Mouse (Mus musculus) limb, embryonic 12.5 days (tissue): ENCODE data around the gene Opa1. TPM values are rescaled to one million over a fixed set of nuclear protein-coding genes. Genes with fewer than 3 reads are reported as not detected.

ENCODE experiments used
- ATAC-seq: fragments of 200-750 bp; cut with Nextera tagmentation; 2 replicates; pipeline ENCODE4 v1.8.0; 2017; ENCODE audit warnings: low read depth, moderate TSS enrichment; ENCODE audit not compliant: insufficient number of reproducible peaks, insufficient read depth, low FRiP score, low TSS enrichment
- H3K27ac ChIP-seq: fragments of 300-500 bp; sonication (generic); 2 replicates; pipeline ENCODE4 v1.5.1; 2016; ENCODE audit warnings: mild to moderate bottlenecking, moderate library complexity
- H3K27me3 ChIP-seq: fragments of 300-500 bp; sonication (generic); 2 replicates; pipeline ENCODE4 v1.6.1; 2016; ENCODE audit warnings: mild to moderate bottlenecking, moderate library complexity
- H3K36me3 ChIP-seq: fragments of 300-500 bp; sonication (generic); 2 replicates; pipeline ENCODE4 v1.6.1; 2016; ENCODE audit warnings: mild to moderate bottlenecking, moderate library complexity
- H3K4me1 ChIP-seq: fragments of 300-500 bp; sonication (generic); replicated peaks from 2 replicates; pipeline ENCODE4 v1.6.1; 2016
- H3K4me2 ChIP-seq: fragments of 300-500 bp; sonication (generic); 2 replicates; pipeline ENCODE4 v1.6.1; 2016; ENCODE audit warnings: mild to moderate bottlenecking, moderate library complexity
- H3K4me3 ChIP-seq: fragments of 300-500 bp; sonication (generic); replicated peaks from 2 replicates; pipeline ENCODE4 v1.5.1; 2016; ENCODE audit warnings: mild to moderate bottlenecking
- H3K9ac ChIP-seq: fragments of 300-500 bp; sonication (generic); replicated peaks from 2 replicates; pipeline ENCODE4 v1.6.1; 2016; ENCODE audit warnings: mild to moderate bottlenecking, moderate library complexity
- H3K9me3 ChIP-seq: fragments of 300-500 bp; sonication (generic); 2 replicates; pipeline ENCODE4 v1.6.1; 2016; ENCODE audit warnings: mild to moderate bottlenecking, moderate library complexity
- WGBS: fragments of 180-500 bp; shearing (Covaris S2); methylation state at CpG from one replicate; pipeline ENCODE4 v1.1.7; 2016; 5-methylcytosine and 5-hydroxymethylcytosine counted together
- polyA plus RNA-seq: library from polyadenylated mRNA; unstranded; fragments of >200 nt; fragmentation: Nextera tagmentation; extraction: Ambion mirVana; gene quantifications from 2 replicates; pipeline ENCODE4 v1.2.1, GENCODE M21; 2016

The Opa1 gene
- polyA plus RNA-seq, 1 experiment from 2014 or later, result 40.0 TPM

DNA sequence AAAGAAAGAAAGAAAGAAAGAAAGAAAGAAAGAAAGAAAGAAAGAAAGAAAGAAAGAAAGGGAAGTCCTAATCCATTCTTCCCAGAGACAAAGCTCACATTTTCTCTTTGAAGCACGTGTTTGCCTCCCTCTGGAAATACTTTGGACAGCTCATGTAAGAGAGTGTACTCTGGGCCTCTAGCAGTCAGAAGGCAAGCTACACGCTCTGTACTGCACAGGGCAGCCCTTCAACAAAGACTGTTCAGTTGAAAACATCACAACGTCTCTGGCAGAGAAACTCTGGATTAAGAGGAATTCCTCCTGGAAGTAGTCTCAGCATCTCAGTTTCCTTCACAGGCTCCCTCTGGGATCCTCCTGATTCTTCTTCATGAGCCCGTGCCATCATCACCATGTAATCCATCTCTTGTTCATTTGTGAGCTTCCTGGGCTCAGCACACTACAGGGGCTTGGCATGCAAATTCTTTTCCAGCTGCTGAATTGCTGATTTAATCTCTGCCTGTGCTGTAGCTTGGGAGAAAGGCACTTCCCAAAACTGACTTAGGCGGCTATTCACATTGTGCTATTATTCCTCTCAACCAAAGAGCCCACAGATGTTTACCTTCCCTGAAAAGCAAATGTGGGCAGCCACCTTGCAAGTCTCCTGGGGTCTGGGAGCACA is 114.0 kb downstream of the Opa1 start:
- no peak overlapping the region for H3K4me3 ChIP-seq
- no peaks in the 10 kb centered on the region for H3K36me3 ChIP-seq
- WGBS, result 48% methylated on average over 5 of the region's 5 CpGs
- no peak overlapping the region for H3K4me2 ChIP-seq
- no peak for ATAC-seq
- H3K4me1 ChIP-seq, result peaks cover 20% of the 10 kb centered on the region
- no peak overlapping the region for H3K9ac ChIP-seq
- 0 out of 2 replicates have a peak overlapping the region, but pooled peaks have one; percentile 23 for H3K27ac ChIP-seq
- peaks cover 15% of the 10 kb centered on the region for H3K27me3 ChIP-seq
- no peaks in the 10 kb centered on the region for H3K9me3 ChIP-seq

DNA sequence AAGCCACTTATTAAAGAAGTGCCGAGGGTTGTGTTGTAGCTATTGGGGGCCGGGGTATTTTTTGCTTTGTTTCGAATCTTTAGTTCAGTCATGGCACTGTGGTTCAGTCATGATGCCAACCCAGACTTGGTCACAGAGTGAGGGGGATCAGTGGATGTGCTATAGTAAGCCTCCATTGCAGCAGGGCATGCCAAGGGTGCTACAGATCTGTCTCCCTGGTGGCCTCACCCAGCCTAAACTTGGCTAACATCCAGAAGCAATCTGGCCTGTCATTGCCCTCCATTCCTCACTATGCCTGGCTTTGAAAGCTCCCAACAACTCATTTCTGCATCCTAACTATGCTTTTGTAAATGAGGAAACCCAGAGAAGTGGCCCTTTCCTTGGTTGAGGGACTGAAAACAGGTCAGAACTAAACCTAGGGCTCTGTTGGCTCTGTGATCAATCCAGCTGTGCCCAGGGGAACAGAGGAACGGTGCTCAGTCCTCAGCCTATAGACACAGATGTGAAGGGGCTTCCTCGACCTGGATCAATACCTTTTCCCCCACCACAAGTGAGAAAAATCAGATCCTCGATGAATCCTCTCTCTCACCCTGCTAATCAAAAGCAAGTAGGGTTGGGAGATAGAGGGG is 114.8 kb downstream of the Opa1 start:
- Histone ChIP-seq H3K27ac (no peak overlapping the region), H3K27me3 (peaks cover 15% of the 10 kb centered on the region)
- ATAC-seq, result no peak

DNA sequence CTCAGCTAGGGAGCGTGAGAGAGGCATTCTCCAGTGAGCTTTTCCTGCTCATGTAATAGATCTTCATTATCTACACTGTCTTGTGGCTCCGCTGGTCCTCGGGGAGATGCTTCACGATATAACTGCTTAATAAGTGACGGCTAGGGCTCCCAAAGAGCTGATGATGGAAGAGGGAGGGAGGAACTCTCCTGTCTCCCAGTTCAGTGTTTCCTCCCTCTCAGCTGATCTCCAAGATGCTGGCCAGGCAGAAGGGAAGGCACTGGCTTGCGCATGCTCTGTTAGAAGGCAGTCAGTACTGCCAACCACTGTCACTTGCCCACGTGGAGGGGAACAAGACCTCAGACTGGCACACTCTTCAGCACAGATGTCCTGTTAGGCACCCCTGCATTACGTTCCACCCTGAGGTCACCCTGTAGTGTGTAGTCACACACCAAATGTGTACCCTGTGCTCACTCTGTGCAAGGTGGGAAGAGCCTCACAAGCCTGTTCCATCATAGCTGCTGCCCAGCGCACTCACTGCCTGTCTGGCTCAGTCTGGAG is 115.4 kb downstream of the Opa1 start:
- Histone ChIP-seq H3K4me1 (peaks cover 15% of the 10 kb centered on the region), H3K4me2 (no peak overlapping the region), H3K36me3 (no peaks in the 10 kb centered on the region), H3K27me3 (peaks cover 15% of the 10 kb centered on the region), H3K4me3 (no peak overlapping the region), H3K27ac (no peak overlapping the region), H3K9me3 (peaks cover 9% of the 10 kb centered on the region; the same call in 1 of the 2 replicates), H3K9ac (no peak overlapping the region)
- ATAC-seq, result no peak
- WGBS, result 68% methylated on average over 9 of the region's 9 CpGs

More for the DNA sequence above, 114.8 kb downstream of the Opa1 start:
- no peaks in the 10 kb centered on the region for H3K36me3 ChIP-seq
- peaks cover 15% of the 10 kb centered on the region for H3K4me1 ChIP-seq
- WGBS, result 78% methylated on average over 6 of the region's 6 CpGs
- H3K9ac ChIP-seq, result no peak overlapping the region
- H3K4me2 ChIP-seq, result no peak overlapping the region
- peaks cover 6% of the 10 kb centered on the region; the same call in 1 of the 2 replicates for H3K9me3 ChIP-seq
- no peak overlapping the region for H3K4me3 ChIP-seq

Other genes starting within 250 kb of the Opa1 start
- gene Atp13a5, start 200.6 kb upstream of the Opa1 start, polyA plus RNA-seq, result 0.13 TPM in 1 of 2 replicates, not detected in the other
- not detected in 2 replicates for gene Atp13a4, start 34.5 kb upstream of the Opa1 start, polyA plus RNA-seq